Mouse (Mus musculus) erythroblast, embryonic 14.5 days (primary cell): ENCODE results near the gene Aamp.

Experiments
- GATA1 ChIP-seq: IDR thresholded peaks from 2 replicates; pipeline ENCODE4 v1.6.1; 2012; ENCODE audit warnings: low read length, inconsistent platforms, mixed read lengths
- TAL1 ChIP-seq: IDR thresholded peaks from 3 replicates; pipeline ENCODE4 v1.6.1; 2012; ENCODE audit warnings: low read length, inconsistent platforms, mixed read lengths

GRCm38 (mm10) chr1:74256782-74257181 is 27.8 kb downstream of the Aamp start:
- TF ChIP-seq GATA1 (no peak), TAL1 (no peak)
